8 mouse cellular contexts compared by ENCODE assay signal in the genomic region with DNA sequence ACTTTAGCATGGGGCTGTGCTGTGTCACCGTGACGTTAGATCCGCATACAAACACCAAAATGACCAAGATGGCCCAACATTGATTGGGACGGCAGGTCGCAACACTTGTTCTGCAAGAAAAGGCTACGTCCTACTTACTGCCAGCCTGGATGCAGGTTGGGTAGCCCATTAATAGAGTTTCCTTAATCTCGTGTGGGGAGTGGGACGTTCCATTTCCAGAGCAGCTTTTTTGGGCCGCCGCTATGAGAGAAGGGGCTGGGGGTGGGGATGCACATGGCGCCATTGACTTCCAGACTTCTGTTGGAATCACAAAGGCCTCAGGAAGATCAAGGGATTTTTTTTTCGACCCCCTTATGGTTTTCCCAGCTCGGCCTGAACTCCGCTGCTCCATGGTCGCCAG. TPM values are rescaled to one million over a fixed set of nuclear protein-coding genes. Genes with fewer than 3 reads are reported as not detected.
DNase-seq lines count a peak whose midpoint lies in the region; ATAC-seq lines count a peak whose summit lies in the region.

No protein-coding gene starts in this region.

- intact Hi-C loops in heart, postnatal 14 days (cut with DNase I): loop anchor here (2.0 to 5.0 kb wide), 5 partner anchors 47 to 448 kb away; no protein-coding TSS in a partner anchor
- intact Hi-C loops in gastrocnemius, postnatal 36 days (cut with DNase I): loop anchor here (1.0 to 10.0 kb wide), 3 partner anchors 123 to 450 kb away; no protein-coding TSS in a partner anchor

- H3K36me3 ChIP-seq in heart, embryonic 15.5 days: 0 out of 2 replicates have a peak, but pooled peaks cover 5% of the 10 kb centered on the region
- no peaks in the 10 kb centered on the region for H3K36me3 ChIP-seq in embryonic facial prominence, embryonic 13.5 days
- H3K36me3 ChIP-seq in limb, embryonic 10.5 days: peaks cover 7% of the 10 kb centered on the region
- no peaks in the 10 kb centered on the region for H3K36me3 ChIP-seq in neural tube, embryonic 11.5 days (ENCODE audit: control insufficient read depth, insufficient read depth, low read length)

- H3K4me1 ChIP-seq in heart, embryonic 15.5 days (replicated peaks): peaks cover 42% of the 10 kb centered on the region
- H3K4me1 ChIP-seq in embryonic facial prominence, embryonic 13.5 days: peaks cover 45% of the 10 kb centered on the region
- H3K4me1 ChIP-seq in limb, embryonic 10.5 days: peaks cover 61% of the 10 kb centered on the region
- peaks cover 27% of the 10 kb centered on the region; the same call in 1 of the 2 replicates for H3K4me1 ChIP-seq in neural tube, embryonic 11.5 days (ENCODE audit: control insufficient read depth, insufficient read depth, low read length)

- ATAC-seq in heart, embryonic 15.5 days (replicated peaks; ENCODE audit: insufficient number of reproducible peaks, insufficient read depth, low FRiP score, low read depth): no peak
- no peak for ATAC-seq in embryonic facial prominence, embryonic 13.5 days (ENCODE audit: insufficient number of reproducible peaks, insufficient read depth, low FRiP score, low TSS enrichment, low read depth)
- no peak for ATAC-seq in neural tube, embryonic 11.5 days (ENCODE audit: insufficient read depth, low FRiP score, low TSS enrichment)
- no peak for ATAC-seq in inflammation-experienced regulatory T-cells, adult 6 months

- peak overlapping the region; percentile 53 for H3K9ac ChIP-seq in heart, embryonic 15.5 days
- H3K9ac ChIP-seq in embryonic facial prominence, embryonic 13.5 days: no peak overlapping the region
- H3K9ac ChIP-seq in neural tube, embryonic 11.5 days (ENCODE audit: low read length): peak overlapping the region; percentile 85

- no peak overlapping the region for H3K27ac ChIP-seq in heart, embryonic 15.5 days
- H3K27ac ChIP-seq in embryonic facial prominence, embryonic 13.5 days: no peak overlapping the region
- peak overlapping the region; percentile 97 for H3K27ac ChIP-seq in limb, embryonic 10.5 days
- no peak overlapping the region for H3K27ac ChIP-seq in neural tube, embryonic 11.5 days (ENCODE audit: low read depth, low read length)

- no peak for DNase-seq in heart, postnatal 14 days
- peak; percentile 41 for DNase-seq in limb, embryonic 10.5 days (ENCODE audit: low spot score)
- DNase-seq in neural tube, embryonic 11.5 days (ENCODE audit: low spot score): peak; percentile 30
- DNase-seq in adrenal gland, postnatal 25 days: no peak
- DNase-seq in gastrocnemius, postnatal 36 days: no peak

- H3K4me3 ChIP-seq in heart, embryonic 15.5 days: peak overlapping the region; percentile 61
- peak overlapping the region; percentile 76 for H3K4me3 ChIP-seq in embryonic facial prominence, embryonic 13.5 days
- H3K4me3 ChIP-seq in limb, embryonic 10.5 days: peak overlapping the region; percentile 86
- H3K4me3 ChIP-seq in neural tube, embryonic 11.5 days (ENCODE audit: low read depth, low read length): peak overlapping the region; percentile 71

- H3K27me3 ChIP-seq in heart, embryonic 15.5 days: peaks cover 26% of the 10 kb centered on the region; the same call in 1 of the 2 replicates
- H3K27me3 ChIP-seq in embryonic facial prominence, embryonic 13.5 days: peaks cover 45% of the 10 kb centered on the region
- H3K27me3 ChIP-seq in limb, embryonic 10.5 days (ENCODE audit: low read depth, poor library complexity, severe bottlenecking): peaks cover 37% of the 10 kb centered on the region
- peaks cover 28% of the 10 kb centered on the region for H3K27me3 ChIP-seq in neural tube, embryonic 11.5 days (ENCODE audit: control insufficient read depth, insufficient read depth, low read length)

- peak overlapping the region; percentile 92 for H3K4me2 ChIP-seq in heart, embryonic 15.5 days
- H3K4me2 ChIP-seq in embryonic facial prominence, embryonic 13.5 days: peak overlapping the region; percentile 92
- H3K4me2 ChIP-seq in neural tube, embryonic 11.5 days (ENCODE audit: low read depth): peak overlapping the region; percentile 99

- 11% methylated on average over 15 of the region's 15 CpGs for WGBS in heart, embryonic 15.5 days
- WGBS in embryonic facial prominence, embryonic 13.5 days: 4% methylated on average over 15 of the region's 15 CpGs
- 2% methylated on average over 15 of the region's 15 CpGs for WGBS in limb, embryonic 10.5 days
- WGBS in neural tube, embryonic 11.5 days: 5% methylated on average over 15 of the region's 15 CpGs

- no peaks in the 10 kb centered on the region for H3K9me3 ChIP-seq in heart, embryonic 15.5 days (replicated peaks)
- H3K9me3 ChIP-seq in embryonic facial prominence, embryonic 13.5 days: no peaks in the 10 kb centered on the region
- H3K9me3 ChIP-seq in limb, embryonic 10.5 days (replicated peaks): no peaks in the 10 kb centered on the region
- H3K9me3 ChIP-seq in neural tube, embryonic 11.5 days (ENCODE audit: control insufficient read depth, low read length): no peaks in the 10 kb centered on the region

RNA-seq across cellular contexts. Expression of a gene that starts 1.1 kb away (rescaled TPM):
- 21.0 and 21.4 TPM in 2 replicates for polyA plus RNA-seq in heart, embryonic 15.5 days (2015; fragmentation: Nextera tagmentation; extraction: Ambion mirVana)
- total RNA-seq in heart, postnatal 14 days (2021): 10 to 100 TPM; 16.5 to 19.7 TPM
- 20.8 and 23.6 TPM in 2 replicates for polyA plus RNA-seq in embryonic facial prominence, embryonic 13.5 days (2015; fragmentation: Nextera tagmentation; extraction: Ambion mirVana)
- 28.4 and 35.9 TPM in 2 replicates for polyA plus RNA-seq in limb, embryonic 10.5 days (2016; fragmentation: Nextera tagmentation; extraction: Ambion mirVana)
- polyA plus RNA-seq in neural tube, embryonic 11.5 days (2014; fragmentation: Nextera tagmentation; extraction: Ambion mirVana): 17.3 and 19.5 TPM in 2 replicates
- 17.9 and 20.2 TPM in 2 replicates for total RNA-seq in adrenal gland, postnatal 25 days (2021)
- polyA plus RNA-seq in inflammation-experienced regulatory T-cells, adult 6 months (2017; shearing (Covaris generic)): 10 to 100 TPM in 2 of 3 experiments, 1 to 10 TPM in 1; 8.8 to 16.6 (median 14.3) TPM
- 1 to 10 TPM; 3.7 to 5.8 TPM for total RNA-seq in gastrocnemius, postnatal 36 days (2021)

Comparison
In these comparisons a context has a peak if more than half of its experiments do, and no peak if none do; other contexts are left out.
1. DNase-seq: peak in limb, embryonic 10.5 days (single experiment) and neural tube, embryonic 11.5 days (single experiment); none in heart, postnatal 14 days (0 of 2), adrenal gland, postnatal 25 days (single experiment) and gastrocnemius, postnatal 36 days (0 of 2).
2. Peak in every context shown above with its lines, with median percentiles within 50 percentile points of each other: H3K4me2 ChIP-seq and H3K4me3 ChIP-seq.